Mouse (Mus musculus) hindbrain, embryonic 15.5 days (tissue): Measurements from ENCODE around the gene Mat2b. TPM values are rescaled to one million over a fixed set of nuclear protein-coding genes. Genes with fewer than 3 reads are reported as not detected.

Experiments used
- ATAC-seq: fragments of 200-750 bp; cut with Nextera tagmentation; 2 replicates; pipeline ENCODE4 v1.8.0; 2017; ENCODE audit warnings: low read depth, moderate number of reproducible peaks, moderate TSS enrichment; ENCODE audit not compliant: low FRiP score
- H3K27ac ChIP-seq: fragments of 300-500 bp; sonication (generic); replicated peaks from 2 replicates; pipeline ENCODE4 v1.5.1; 2015; ENCODE audit warnings: mild to moderate bottlenecking, inconsistent platforms
- H3K27me3 ChIP-seq: fragments of 300-500 bp; sonication (generic); 2 replicates; pipeline ENCODE4 v1.6.1; 2015; ENCODE audit warnings: control low read depth, inconsistent platforms
- H3K36me3 ChIP-seq: fragments of 300-500 bp; sonication (generic); 2 replicates; pipeline ENCODE4 v1.6.1; 2015; ENCODE audit warnings: control low read depth, inconsistent platforms
- H3K4me1 ChIP-seq: fragments of 300-500 bp; sonication (generic); replicated peaks from 2 replicates; pipeline ENCODE4 v1.6.1; 2015; ENCODE audit warnings: control low read depth, inconsistent platforms
- H3K4me2 ChIP-seq: fragments of 300-500 bp; sonication (generic); 2 replicates; pipeline ENCODE4 v1.6.1; 2015; ENCODE audit warnings: moderate library complexity, mild to moderate bottlenecking, inconsistent platforms
- H3K4me3 ChIP-seq: fragments of 300-500 bp; sonication (generic); 2 replicates; pipeline ENCODE4 v1.5.1; 2015; ENCODE audit warnings: mild to moderate bottlenecking, inconsistent platforms
- H3K9ac ChIP-seq: fragments of 300-500 bp; sonication (generic); 2 replicates; pipeline ENCODE4 v1.6.1; 2015; ENCODE audit warnings: inconsistent platforms
- H3K9me3 ChIP-seq: fragments of 300-500 bp; sonication (generic); 2 replicates; pipeline ENCODE4 v1.6.1; 2016; ENCODE audit warnings: control low read depth, inconsistent platforms
- WGBS: fragments of 180-500 bp; shearing (Covaris S2); methylation state at CpG from one replicate; pipeline ENCODE4 v1.1.7; 2015; 5-methylcytosine and 5-hydroxymethylcytosine counted together
- polyA plus RNA-seq: library from polyadenylated mRNA; unstranded; fragments of >200 nt; fragmentation: Nextera tagmentation; extraction: Ambion mirVana; gene quantifications from 2 replicates; pipeline ENCODE4 v1.2.1, GENCODE M21; 2015

Gene Mat2b
- polyA plus RNA-seq, 1 experiment from 2014 or later = 55.8 TPM

- Histone ChIP-seq H3K27ac (peak overlapping the region; percentile 88), H3K4me1 (peaks cover 37% of the 10 kb centered on the region)
- WGBS = under 1% methylated on average over 31 of the region's 31 CpGs
Measured at GRCm38 (mm10) chr11:40694311-40695087, 504 bp downstream of the Mat2b start.

GRCm38 (mm10) chr11:40693366-40693951 lies 1.5 kb downstream of the Mat2b start:
- peak overlapping the region; percentile 69 for H3K9ac ChIP-seq
- WGBS = 0% methylated on average over 16 of the region's 16 CpGs
- H3K36me3 ChIP-seq = no peaks in the 10 kb centered on the region

More at GRCm38 (mm10) chr11:40694311-40695087, 504 bp downstream of the Mat2b start:
- H3K9ac ChIP-seq = peak overlapping the region; percentile 63
- peak overlapping the region; percentile 98 for H3K4me2 ChIP-seq
- no peaks in the 10 kb centered on the region for H3K36me3 ChIP-seq
- H3K27me3 ChIP-seq = no peaks in the 10 kb centered on the region
- peak; percentile 47 for ATAC-seq
- no peaks in the 10 kb centered on the region for H3K9me3 ChIP-seq
- peak overlapping the region; percentile 70 for H3K4me3 ChIP-seq

GRCm38 (mm10) chr11:40692511-40693365 lies 2.3 kb downstream of the Mat2b start:
- no peaks in the 10 kb centered on the region for H3K27me3 ChIP-seq
- peak overlapping the region; percentile 88 for H3K27ac ChIP-seq
- ATAC-seq = peak; percentile 98
- H3K36me3 ChIP-seq = no peaks in the 10 kb centered on the region
- H3K4me1 ChIP-seq = peaks cover 37% of the 10 kb centered on the region
- peak overlapping the region; percentile 70 for H3K4me3 ChIP-seq
- H3K9ac ChIP-seq = peak overlapping the region; percentile 69
- WGBS = under 1% methylated on average over 36 of the region's 36 CpGs
- H3K9me3 ChIP-seq = no peaks in the 10 kb centered on the region
- H3K4me2 ChIP-seq = peak overlapping the region; percentile 98

More at GRCm38 (mm10) chr11:40693366-40693951, 1.5 kb downstream of the Mat2b start:
- Histone ChIP-seq H3K4me1 (peaks cover 37% of the 10 kb centered on the region), H3K4me3 (peak overlapping the region; percentile 70), H3K27ac (peak overlapping the region; percentile 88), H3K9me3 (no peaks in the 10 kb centered on the region), H3K27me3 (no peaks in the 10 kb centered on the region), H3K4me2 (peak overlapping the region; percentile 98)
- ATAC-seq = no peak

GRCm38 (mm10) chr11:40692101-40692509 lies 2.9 kb downstream of the Mat2b start:
- 0% methylated on average over 28 of the region's 28 CpGs for WGBS
- Histone ChIP-seq H3K4me3 (peak overlapping the region; percentile 70), H3K4me1 (peaks cover 37% of the 10 kb centered on the region), H3K4me2 (peak overlapping the region; percentile 98), H3K9me3 (no peaks in the 10 kb centered on the region), H3K27me3 (no peaks in the 10 kb centered on the region), H3K27ac (peak overlapping the region; percentile 88), H3K36me3 (peaks cover 5% of the 10 kb centered on the region; the same call in 1 of the 2 replicates), H3K9ac (peak overlapping the region; percentile 69)
- ATAC-seq = peak; percentile 78

GRCm38 (mm10) chr11:40690444-40691127 lies 4.4 kb downstream of the Mat2b start:
- H3K9ac ChIP-seq = no peak overlapping the region

GRCm38 (mm10) chr11:40683295-40683694 lies 11.7 kb downstream of the Mat2b start:
- WGBS = 47% methylated on average over 3 of the region's 3 CpGs
- H3K9ac ChIP-seq = no peak overlapping the region

More at GRCm38 (mm10) chr11:40690444-40691127, 4.4 kb downstream of the Mat2b start:
- H3K27ac ChIP-seq = no peak overlapping the region
- H3K4me3 ChIP-seq = no peak overlapping the region
- peaks cover 6% of the 10 kb centered on the region; the same call in 1 of the 2 replicates for H3K36me3 ChIP-seq
- H3K27me3 ChIP-seq = no peaks in the 10 kb centered on the region
- peaks cover 37% of the 10 kb centered on the region for H3K4me1 ChIP-seq
- 76% methylated on average over 5 of the region's 5 CpGs for WGBS
- ATAC-seq = no peak
- peak overlapping the region; percentile 98 for H3K4me2 ChIP-seq
- no peaks in the 10 kb centered on the region for H3K9me3 ChIP-seq

GRCm38 (mm10) chr11:40682456-40682855 lies 12.5 kb downstream of the Mat2b start:
- no peak for ATAC-seq

More at GRCm38 (mm10) chr11:40683295-40683694, 11.7 kb downstream of the Mat2b start:
- peaks cover 57% of the 10 kb centered on the region for H3K36me3 ChIP-seq
- H3K4me3 ChIP-seq = no peak overlapping the region
- ATAC-seq = no peak
- H3K4me1 ChIP-seq = no peaks in the 10 kb centered on the region
- no peak overlapping the region for H3K27ac ChIP-seq
- H3K27me3 ChIP-seq = no peaks in the 10 kb centered on the region
- no peaks in the 10 kb centered on the region for H3K9me3 ChIP-seq
- no peak overlapping the region for H3K4me2 ChIP-seq

GRCm38 (mm10) chr11:40677169-40677568 lies 17.8 kb downstream of the Mat2b start:
- no peak overlapping the region for H3K4me2 ChIP-seq
- H3K27me3 ChIP-seq = no peaks in the 10 kb centered on the region
- no peak overlapping the region for H3K4me3 ChIP-seq
- H3K9me3 ChIP-seq = no peaks in the 10 kb centered on the region
- ATAC-seq = no peak
- H3K36me3 ChIP-seq = peaks cover 49% of the 10 kb centered on the region
- H3K27ac ChIP-seq = no peak overlapping the region
- H3K9ac ChIP-seq = no peak overlapping the region
- 100% methylated on average over 1 of the region's 1 CpGs for WGBS
- H3K4me1 ChIP-seq = no peaks in the 10 kb centered on the region

More at GRCm38 (mm10) chr11:40682456-40682855, 12.5 kb downstream of the Mat2b start:
- Histone ChIP-seq H3K4me2 (no peak overlapping the region), H3K9ac (no peak overlapping the region), H3K27ac (no peak overlapping the region), H3K9me3 (no peaks in the 10 kb centered on the region), H3K4me1 (no peaks in the 10 kb centered on the region), H3K4me3 (no peak overlapping the region), H3K27me3 (no peaks in the 10 kb centered on the region), H3K36me3 (peaks cover 63% of the 10 kb centered on the region)
- 93% methylated on average over 3 of the region's 3 CpGs for WGBS

- Histone ChIP-seq H3K4me3 (no peak overlapping the region), H3K27ac (no peak overlapping the region), H3K36me3 (peaks cover 34% of the 10 kb centered on the region), H3K9me3 (no peaks in the 10 kb centered on the region), H3K9ac (no peak overlapping the region), H3K4me2 (no peak overlapping the region), H3K27me3 (no peaks in the 10 kb centered on the region), H3K4me1 (no peaks in the 10 kb centered on the region)
- ATAC-seq = no peak
- 81% methylated on average over 4 of the region's 4 CpGs for WGBS
Measured at GRCm38 (mm10) chr11:40675014-40675730, 19.8 kb downstream of the Mat2b start.

GRCm38 (mm10) chr11:40649726-40650445 lies 45.1 kb downstream of the Mat2b start:
- Histone ChIP-seq H3K36me3 (no peaks in the 10 kb centered on the region), H3K4me2 (no peak overlapping the region), H3K9me3 (no peaks in the 10 kb centered on the region), H3K27me3 (no peaks in the 10 kb centered on the region), H3K4me3 (no peak overlapping the region), H3K9ac (no peak overlapping the region), H3K27ac (no peak overlapping the region), H3K4me1 (no peaks in the 10 kb centered on the region)
- 74% methylated on average over 8 of the region's 8 CpGs for WGBS
- no peak for ATAC-seq
